Mouse (Mus musculus): ENCODE measurements around the gene Slc38a2. TPM values are rescaled to one million over a fixed set of nuclear protein-coding genes. Genes with fewer than 3 reads are reported as not detected.

Gene Slc38a2
- total RNA-seq, 2 experiments from 2014 or later = 76.0 to 96.7 TPM

- peak; percentile 87 to 91 for DNase-seq (ENCODE audit: low spot score in 2 of 2)
- intact Hi-C loops (cut with DNase I) = loop anchor here (5.0 kb wide), 2 partner anchors 57 to 238 kb away; partner anchors contain the start of gene Slc38a1
Observed at GRCm38 (mm10) chr15:96698658-96699448, 677 bp downstream of the Slc38a2 start.

GRCm38 (mm10) chr15:96697901-96698657, 1.5 kb downstream of the Slc38a2 start:
- intact Hi-C loops (cut with DNase I) = loop anchor here (5.0 kb wide), 2 partner anchors 56 to 239 kb away; partner anchors contain the start of gene Slc38a1
- no peak for DNase-seq (ENCODE audit: low spot score in 2 of 2)

- DNase-seq (ENCODE audit: low spot score in 2 of 2) = no peak
- intact Hi-C loops (cut with DNase I) = loop anchor here (5.0 kb wide), 2 partner anchors 54 to 241 kb away; partner anchors contain the start of gene Slc38a1
Observed at GRCm38 (mm10) chr15:96696486-96697284, 2.8 kb downstream of the Slc38a2 start.

DNA sequence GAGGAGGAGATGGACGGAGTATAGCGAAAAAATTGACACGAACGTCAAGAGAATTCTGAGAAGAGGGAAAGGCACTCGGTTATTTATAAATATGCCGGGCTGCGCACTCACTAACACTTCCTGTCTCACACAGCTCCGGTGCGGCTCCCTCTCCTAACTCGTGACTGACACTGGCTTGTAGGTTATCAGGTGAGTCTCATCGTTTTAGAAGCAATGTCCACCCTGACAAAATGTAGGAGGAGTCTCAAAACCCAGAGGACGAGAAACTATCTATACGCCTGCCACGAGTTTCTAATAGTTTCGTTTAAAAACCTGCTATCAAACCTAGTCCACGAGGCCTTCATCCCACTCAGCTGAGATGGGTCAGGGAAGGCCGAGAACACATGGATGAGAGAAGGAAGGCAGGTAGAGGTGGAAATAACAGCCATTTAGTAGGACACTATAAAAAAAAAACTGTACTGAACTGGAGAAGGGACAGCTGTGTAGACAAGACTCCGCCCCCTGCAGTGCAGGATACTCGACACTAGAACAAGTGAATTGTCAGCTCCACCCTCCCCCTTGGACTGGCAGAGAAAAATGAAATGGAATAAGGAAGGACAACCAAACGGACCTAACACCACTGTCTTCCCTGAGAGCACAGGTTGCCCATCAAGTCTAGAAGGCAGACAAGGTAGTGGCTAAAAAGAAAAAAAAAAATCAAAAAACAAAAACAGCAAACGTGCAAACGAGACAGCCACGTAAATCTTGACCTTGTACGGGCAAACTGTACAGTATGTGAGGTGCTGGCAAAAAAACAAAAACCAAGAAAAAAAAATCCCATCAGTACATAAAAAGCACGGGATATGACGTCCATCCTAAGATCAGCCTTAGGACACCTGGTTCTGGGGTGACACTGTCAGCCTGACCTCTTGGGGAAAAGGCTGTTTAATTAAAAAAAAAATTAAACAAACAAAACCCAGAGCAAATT, 3.8 kb downstream of the Slc38a2 start:
- DNase-seq (ENCODE audit: low spot score in 2 of 2) = no peak
- intact Hi-C loops (cut with DNase I) = loop anchor here (5.0 kb wide), 2 partner anchors 53 to 242 kb away; partner anchors contain the start of gene Slc38a1

DNA sequence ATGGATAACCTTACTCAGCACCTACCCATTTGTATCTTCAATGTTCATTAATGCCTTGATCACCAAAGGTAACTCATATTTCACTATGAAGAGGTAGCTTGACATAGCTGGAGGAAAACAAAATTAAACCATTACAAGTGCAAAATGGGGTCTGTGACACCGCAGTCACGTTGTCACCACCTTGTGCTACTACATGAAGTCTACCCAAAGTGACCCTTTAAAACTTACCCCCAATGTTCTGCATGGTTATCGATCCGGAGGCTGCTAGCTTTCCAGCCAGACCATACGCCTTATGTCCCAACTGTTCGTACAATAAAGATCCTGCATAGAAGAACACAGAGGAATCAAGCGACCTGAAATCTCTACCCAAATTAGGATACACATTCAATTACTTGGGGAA, 4.5 kb downstream of the Slc38a2 start:
- intact Hi-C loops (cut with DNase I) = loop anchor here (5.0 kb wide), 2 partner anchors 53 to 242 kb away; partner anchors contain the start of gene Slc38a1
- DNase-seq (ENCODE audit: low spot score in 2 of 2) = no peak

GRCm38 (mm10) chr15:96693688-96694087, 5.8 kb downstream of the Slc38a2 start:
- intact Hi-C loops (cut with DNase I) = no loop called here
- no peak for DNase-seq (ENCODE audit: low spot score in 2 of 2)

DNA sequence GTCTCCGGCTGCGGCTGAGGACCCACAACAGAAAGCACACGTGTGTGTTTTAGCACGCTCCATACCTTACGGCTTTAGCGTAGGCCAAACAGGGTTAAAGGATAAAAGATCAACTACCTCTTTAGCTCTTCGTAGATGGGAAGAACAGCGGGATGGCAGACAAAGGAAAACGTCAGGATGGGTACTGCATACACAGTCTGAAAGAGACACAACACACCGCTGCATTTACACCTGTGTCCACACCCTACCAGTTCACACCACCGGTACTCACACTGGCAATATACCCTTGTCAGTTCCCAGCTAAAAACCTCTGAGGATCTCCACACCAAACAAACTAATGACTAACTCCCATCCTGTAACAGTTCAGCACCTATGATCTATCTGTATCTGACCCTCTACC, 7.1 kb downstream of the Slc38a2 start:
- no peak for DNase-seq (ENCODE audit: low spot score in 2 of 2)
- intact Hi-C loops (cut with DNase I) = no loop called here

GRCm38 (mm10) chr15:96691381-96691780, 8.1 kb downstream of the Slc38a2 start:
- intact Hi-C loops (cut with DNase I) = no loop called here
- DNase-seq (ENCODE audit: low spot score in 2 of 2) = no peak

GRCm38 (mm10) chr15:96690829-96691228, 8.7 kb downstream of the Slc38a2 start:
- intact Hi-C loops (cut with DNase I) = no loop called here
- no peak for DNase-seq (ENCODE audit: low spot score in 2 of 2)

- no peak for DNase-seq (ENCODE audit: low spot score in 2 of 2)
- intact Hi-C loops (cut with DNase I) = loop anchor here (10.0 kb wide), 1 partner anchor 445 kb away; no protein-coding TSS in a partner anchor
Observed at GRCm38 (mm10) chr15:96689919-96690318, 9.6 kb downstream of the Slc38a2 start.

DNA sequence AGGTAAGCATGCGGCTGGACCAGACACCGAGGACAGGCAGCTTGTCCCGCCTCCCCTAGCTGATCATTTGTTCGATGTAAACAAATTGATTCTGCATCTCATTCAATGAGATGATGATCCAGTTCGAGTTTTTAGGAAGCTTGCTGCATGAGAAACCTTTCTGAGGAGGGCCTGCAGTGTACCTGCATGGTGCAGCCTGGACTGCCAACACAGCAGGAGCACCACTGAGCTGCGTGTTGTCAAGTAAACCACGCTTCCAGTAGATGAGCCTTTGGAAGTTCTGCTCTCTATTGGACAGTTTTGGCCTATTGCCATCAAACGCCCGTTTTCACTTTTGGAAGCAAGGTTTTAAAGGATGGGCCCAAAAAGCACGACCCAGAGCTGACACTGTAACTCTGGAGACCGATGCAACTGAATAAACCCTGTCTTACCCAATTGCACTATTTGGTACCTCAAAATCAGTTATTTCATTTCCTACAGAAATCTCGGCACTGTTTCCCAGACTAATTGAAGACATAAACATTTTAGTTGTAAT, 10.7 kb downstream of the Slc38a2 start:
- intact Hi-C loops (cut with DNase I) = loop anchor here (10.0 kb wide), 1 partner anchor 446 kb away; no protein-coding TSS in a partner anchor
- DNase-seq (ENCODE audit: low spot score in 2 of 2) = no peak

DNA sequence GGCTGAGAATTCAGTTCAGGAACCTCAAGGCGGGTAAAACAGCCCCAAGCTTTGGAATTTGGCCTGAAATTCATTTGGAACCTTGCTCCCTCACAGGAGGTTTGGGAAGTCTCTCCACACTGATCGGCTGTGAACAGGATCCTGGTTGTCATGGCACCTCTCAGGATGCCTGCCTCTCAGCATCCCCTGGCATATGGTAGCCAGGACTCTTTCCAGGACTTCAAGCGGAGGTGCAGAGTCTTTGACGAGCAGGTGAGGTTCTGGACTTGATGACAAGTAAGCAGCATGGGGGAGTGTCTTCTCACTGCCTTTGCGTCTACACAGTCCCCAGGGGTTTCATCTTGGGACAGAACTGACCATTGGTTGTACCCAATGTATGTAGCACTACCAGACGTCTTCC, 11.5 kb downstream of the Slc38a2 start:
- intact Hi-C loops (cut with DNase I) = loop anchor here (10.0 kb wide), 1 partner anchor 447 kb away; no protein-coding TSS in a partner anchor
- no peak for DNase-seq (ENCODE audit: low spot score in 2 of 2)

DNA sequence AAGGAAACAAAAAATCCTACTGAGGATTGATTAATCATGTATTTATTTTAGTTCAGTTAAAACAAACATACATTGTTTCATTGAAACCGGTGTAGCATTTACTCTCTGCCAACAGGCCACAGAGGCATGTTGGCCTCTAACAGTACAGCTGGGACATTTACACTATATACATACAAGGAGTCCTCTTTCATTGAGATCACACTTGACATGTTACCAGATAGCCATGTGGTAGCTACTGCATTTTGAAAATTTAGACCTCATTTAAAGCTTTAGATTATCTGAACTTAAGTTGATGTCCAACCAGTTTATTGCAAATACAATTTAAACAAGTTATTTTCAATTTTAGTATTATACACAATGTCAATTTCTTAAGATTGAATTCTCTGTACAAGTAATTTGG, 12.2 kb downstream of the Slc38a2 start:
- DNase-seq (ENCODE audit: low spot score in 2 of 2) = no peak
- intact Hi-C loops (cut with DNase I) = loop anchor here (10.0 kb wide), 1 partner anchor 447 kb away; no protein-coding TSS in a partner anchor

DNA sequence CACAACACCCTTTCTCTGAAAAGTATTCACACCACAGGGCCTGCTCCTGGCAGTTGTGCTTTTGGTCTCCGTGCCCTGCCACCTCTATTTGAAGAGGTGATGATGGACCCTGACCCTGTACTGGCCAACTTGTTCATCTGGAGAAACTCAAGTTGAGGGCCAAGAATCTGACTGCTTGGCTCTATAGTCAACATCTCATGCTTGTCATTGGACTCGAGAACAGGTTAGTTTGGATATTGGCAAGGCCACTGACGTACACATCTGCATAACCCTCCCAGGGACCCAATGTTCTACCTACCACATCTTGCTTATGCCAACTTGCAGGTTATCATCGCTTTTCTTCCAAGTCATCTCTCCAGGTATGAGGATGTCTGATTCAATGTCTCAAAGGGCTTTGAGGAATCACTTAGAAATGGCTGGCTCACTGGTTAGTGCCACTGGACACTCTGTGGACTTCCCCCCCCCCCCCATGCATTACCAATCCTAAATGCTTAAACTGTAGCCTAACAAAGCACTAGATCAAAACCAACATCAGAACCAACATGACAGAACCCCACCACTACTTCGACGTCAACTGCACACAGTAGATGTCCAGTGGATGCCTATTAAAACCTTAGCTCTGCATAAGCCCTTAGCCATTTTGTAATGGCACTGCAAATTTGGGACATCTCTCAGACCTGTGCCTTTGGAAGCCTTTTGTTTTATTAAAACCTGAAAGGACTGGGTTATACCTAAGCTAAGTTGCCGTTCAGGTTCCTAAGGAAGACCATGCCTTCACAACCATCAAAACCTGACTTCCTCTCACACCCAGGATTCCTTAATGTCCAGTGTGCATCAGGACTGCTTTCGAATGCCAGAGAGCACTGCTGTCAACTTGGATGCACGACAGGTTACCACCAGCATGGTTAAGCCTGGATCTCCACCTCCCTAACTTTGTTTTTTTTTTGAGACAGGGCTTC, 13.1 kb downstream of the Slc38a2 start:
- no peak for DNase-seq (ENCODE audit: low spot score in 2 of 2)
- intact Hi-C loops (cut with DNase I) = loop anchor here (10.0 kb wide), 1 partner anchor 448 kb away; no protein-coding TSS in a partner anchor

GRCm38 (mm10) chr15:96685273-96685672, 14.3 kb downstream of the Slc38a2 start:
- intact Hi-C loops (cut with DNase I) = loop anchor here (10.0 kb wide), 1 partner anchor 450 kb away; no protein-coding TSS in a partner anchor
- DNase-seq (ENCODE audit: low spot score in 2 of 2) = no peak

- DNase-seq (ENCODE audit: low spot score in 2 of 2) = peak in 1 of 2 experiments; percentile 28
- intact Hi-C loops (cut with DNase I) = loop anchor here (10.0 kb wide), 1 partner anchor 451 kb away; no protein-coding TSS in a partner anchor
Observed at GRCm38 (mm10) chr15:96684132-96684830, 15.2 kb downstream of the Slc38a2 start.

Measured in left cerebral cortex, postnatal 36 days (tissue).